12 mouse cellular contexts compared by ENCODE assay signal in genomic region chr16:77636497-77636896, GRCm38 (mm10). TPM values are rescaled to one million over a fixed set of nuclear protein-coding genes. Genes with fewer than 3 reads are reported as not detected.
DNase-seq lines count a peak whose midpoint lies in the region; ATAC-seq and TF ChIP-seq lines count a peak whose summit lies in the region.
"Had no signal": no experiment of that assay in that cellular context is flagged by ENCODE, and none has a peak within 500 bp of the region (broad histone marks: within the 10 kb centered on the region; RNA-seq: fewer than 3 reads in every experiment).

No protein-coding gene starts in this region.

- TF ChIP-seq CTCF in kidney, adult 2 months (conservative IDR thresholded peaks at IDR 0.05; ENCODE audit: insufficient read depth, insufficient read length, low read depth, low read length) = no peak

- 33% methylated on average over 6 of the region's 6 CpGs for WGBS in kidney, adult 2 months
- 14% methylated on average over 6 of the region's 6 CpGs for WGBS in forebrain, embryonic 16.5 days

- no peaks in the 10 kb centered on the region for H3K4me1 ChIP-seq in kidney, adult 2 months (ENCODE audit: control insufficient read depth, insufficient read depth, low read length)
- H3K4me1 ChIP-seq in forebrain, embryonic 16.5 days (replicated peaks; ENCODE audit: control insufficient read depth, insufficient read depth, low read length) = peaks cover 11% of the 10 kb centered on the region
- H3K4me1 ChIP-seq: megakaryocyte, embryonic 14.5 days had no signal

- no peak overlapping the region for H3K27ac ChIP-seq in kidney, adult 2 months (ENCODE audit: insufficient read depth, low read depth, low read length)
- peak overlapping the region; percentile 78 for H3K27ac ChIP-seq in forebrain, embryonic 16.5 days (ENCODE audit: low read length)

- no peaks in the 10 kb centered on the region for H3K9me3 ChIP-seq in forebrain, embryonic 16.5 days (ENCODE audit: control insufficient read depth, low read length)
- H3K9me3 ChIP-seq: megakaryocyte, embryonic 14.5 days had no signal

- H3K9ac ChIP-seq in forebrain, embryonic 16.5 days (replicated peaks; ENCODE audit: low read depth, low read length) = peak overlapping the region; percentile 6; the same call in 1 of the 2 replicates

- peak; percentile 63 for ATAC-seq in forebrain, embryonic 16.5 days
- no peak for ATAC-seq in megakaryocyte-erythroid progenitor cell, adult 5-6 weeks (replicated peaks; ENCODE audit: low FRiP score, low TSS enrichment, poor library complexity, severe bottlenecking)

- no peak for TF ChIP-seq POLR2A in kidney, adult 2 months (IDR thresholded peaks at IDR 0.05; ENCODE audit: low read depth, low read length)

- no peaks in the 10 kb centered on the region for H3K36me3 ChIP-seq in kidney, adult 2 months (ENCODE audit: control insufficient read depth, insufficient read depth, low read length)
- no peaks in the 10 kb centered on the region for H3K36me3 ChIP-seq in forebrain, embryonic 16.5 days (ENCODE audit: control insufficient read depth, insufficient read depth)
- H3K36me3 ChIP-seq: G1E had no signal

- DNase-seq in kidney, adult 2 months = peak; percentile 15
- no peak for DNase-seq in kidney, postnatal 36 days
- peak; percentile 77 for DNase-seq in embryo, embryonic 10.5 days (ENCODE audit: low spot score)
- DNase-seq in mesoderm, embryonic 11.5 days (ENCODE audit: low read depth, low spot score) = peak; percentile 85
- DNase-seq in thymus, postnatal 0 days (ENCODE audit: low spot score) = no peak
- DNase-seq in adrenal gland, postnatal 36 days = no peak
- DNase-seq: cerebellum, adult 11 months had no signal

- peak overlapping the region; percentile 13; the same call in 1 of the 2 replicates for H3K4me2 ChIP-seq in forebrain, embryonic 16.5 days (ENCODE audit: low read length)

- H3K27me3 ChIP-seq in kidney, adult 2 months (replicated peaks; ENCODE audit: control insufficient read depth, insufficient read depth, low read length) = no peaks in the 10 kb centered on the region
- H3K27me3 ChIP-seq in forebrain, embryonic 16.5 days (replicated peaks; ENCODE audit: control insufficient read depth, insufficient read depth, low read length) = no peaks in the 10 kb centered on the region
- H3K27me3 ChIP-seq: megakaryocyte, embryonic 14.5 days had no signal

- H3K4me3 ChIP-seq in kidney, adult 2 months (ENCODE audit: insufficient read depth, low read depth, low read length) = no peak overlapping the region
- H3K4me3 ChIP-seq in forebrain, embryonic 16.5 days (replicated peaks; ENCODE audit: low read length) = no peak overlapping the region
- H3K4me3 ChIP-seq: megakaryocyte, embryonic 14.5 days had no signal

RNA-seq across cellular contexts. Expression of gene Gm11146, which starts 34.6 kb away (rescaled TPM):
- not detected in 2 replicates for polyA plus RNA-seq in kidney, adult 2 months (2012; rRNA removed)
- polyA plus RNA-seq in forebrain, embryonic 16.5 days (2015; fragmentation: Nextera tagmentation; extraction: Ambion mirVana) = not detected in 2 replicates
- not detected in 2 replicates for polyA plus RNA-seq in thymus, postnatal 0 days (2015; fragmentation: Nextera tagmentation; extraction: Ambion mirVana)
- total RNA-seq in adrenal gland, postnatal 36 days (2021) = not detected
- not detected in 2 replicates for total RNA-seq in megakaryocyte-erythroid progenitor cell, adult 5-6 weeks (2014; fragmentation: Nextera tagmentation)
- not detected in 2 replicates for total RNA-seq in megakaryocyte-erythroid progenitor cell, adult 5-6 weeks (2017)
- total RNA-seq: G1E had no signal
- polyA plus RNA-seq: G1E; heart, embryonic 16.5 days had no signal

Comparison
In these comparisons a context has a peak if more than half of its experiments do, and no peak if none do; other contexts are left out.
1. DNase-seq: peak in kidney, adult 2 months (single experiment), embryo, embryonic 10.5 days (single experiment) and mesoderm, embryonic 11.5 days (single experiment); none in kidney, postnatal 36 days (0 of 2), thymus, postnatal 0 days (single experiment) and adrenal gland, postnatal 36 days (0 of 2).